Mouse (Mus musculus): ENCODE results near the gene Akap13.

DNA sequence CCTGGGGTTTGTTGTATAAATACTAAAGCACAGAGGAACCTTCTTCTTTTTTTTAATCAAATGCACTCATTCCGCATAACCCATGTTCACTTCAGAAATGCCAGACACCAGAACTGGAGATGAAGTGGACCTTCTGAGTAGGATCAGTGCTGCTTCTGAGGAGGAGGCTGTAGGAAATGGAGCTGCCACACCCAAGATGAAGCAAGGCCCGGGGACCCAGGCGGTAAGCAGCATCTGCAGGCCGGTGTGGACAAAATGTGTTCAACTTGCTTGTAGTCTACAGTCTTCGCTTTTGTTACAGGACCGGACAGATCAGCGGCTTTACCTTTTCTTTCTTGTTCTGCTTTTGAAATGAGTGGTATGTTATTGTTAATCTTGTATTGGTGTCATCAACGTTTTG lies 159.5 kb downstream of the Akap13 start:
- no peak for TF ChIP-seq CTCF (IDR thresholded peaks at IDR 0.05; ENCODE audit: low read depth)
- no peak for TF ChIP-seq EP300 (IDR thresholded peaks at IDR 0.05; ENCODE audit: low read depth)
